Mouse (Mus musculus): ENCODE results near the gene Scnn1b. TPM values are rescaled to one million over a fixed set of nuclear protein-coding genes. Genes with fewer than 3 reads are reported as not detected.
A peak's percentile ranks its signal among the peaks of the same experiment; 100 is the strongest.

Gene Scnn1b
- polyA plus RNA-seq, 1 experiment from 2014 or later, result 74.1 TPM

- Histone ChIP-seq H3K9ac (ENCODE audit: low read depth, low read length) (no peak overlapping the region), H3K27ac (no peak overlapping the region), H3K9me3 (replicated peaks; ENCODE audit: low read length) (no peaks in the 10 kb centered on the region), H3K4me1 (replicated peaks; ENCODE audit: insufficient read depth, low read length) (no peaks in the 10 kb centered on the region), H3K36me3 (ENCODE audit: insufficient read depth, low read length) (no peaks in the 10 kb centered on the region), H3K4me3 (replicated peaks; ENCODE audit: low read depth, low read length) (no peak overlapping the region), H3K4me2 (ENCODE audit: low read length) (no peak overlapping the region), H3K27me3 (ENCODE audit: insufficient read depth, low read length) (no peaks in the 10 kb centered on the region)
- ATAC-seq (replicated peaks; ENCODE audit: low FRiP score, low read depth) (no peak), DNase-seq (ENCODE audit: low spot score) (no peak)
- no peak for TF ChIP-seq CTCF (IDR thresholded peaks at IDR 0.05; ENCODE audit: low read depth)
- 15% methylated on average over 7 of the region's 7 CpGs for WGBS
Observed at GRCm38 (mm10) chr7:121899940-121900339, 35.1 kb downstream of the Scnn1b start.

GRCm38 (mm10) chr7:121902757-121903411, 38.0 kb downstream of the Scnn1b start:
- WGBS, result 59% methylated on average over 8 of the region's 8 CpGs
- H3K27ac ChIP-seq, result no peak overlapping the region
- ATAC-seq (replicated peaks; ENCODE audit: low FRiP score, low read depth), result no peak; the same call in 1 of the 2 replicates

GRCm38 (mm10) chr7:121906879-121907278, 42.0 kb downstream of the Scnn1b start:
- ATAC-seq (replicated peaks; ENCODE audit: low FRiP score, low read depth), result no peak
- Histone ChIP-seq H3K36me3 (ENCODE audit: insufficient read depth, low read length) (no peaks in the 10 kb centered on the region), H3K9me3 (replicated peaks; ENCODE audit: low read length) (no peaks in the 10 kb centered on the region), H3K27me3 (ENCODE audit: insufficient read depth, low read length) (no peaks in the 10 kb centered on the region), H3K9ac (ENCODE audit: low read depth, low read length) (no peak overlapping the region), H3K4me2 (ENCODE audit: low read length) (no peak overlapping the region), H3K4me1 (replicated peaks; ENCODE audit: insufficient read depth, low read length) (no peaks in the 10 kb centered on the region), H3K4me3 (replicated peaks; ENCODE audit: low read depth, low read length) (no peak overlapping the region), H3K27ac (no peak overlapping the region)
- TF ChIP-seq CTCF (IDR thresholded peaks at IDR 0.05; ENCODE audit: low read depth), result no peak
- DNase-seq (ENCODE audit: low spot score), result no peak
- 72% methylated on average over 4 of the region's 4 CpGs for WGBS

More at GRCm38 (mm10) chr7:121902757-121903411, 38.0 kb downstream of the Scnn1b start:
- no peak overlapping the region for H3K4me2 ChIP-seq (ENCODE audit: low read length)
- H3K36me3 ChIP-seq (ENCODE audit: insufficient read depth, low read length), result no peaks in the 10 kb centered on the region
- no peaks in the 10 kb centered on the region for H3K4me1 ChIP-seq (replicated peaks; ENCODE audit: insufficient read depth, low read length)
- H3K27me3 ChIP-seq (ENCODE audit: insufficient read depth, low read length), result no peaks in the 10 kb centered on the region
- no peak overlapping the region for H3K4me3 ChIP-seq (replicated peaks; ENCODE audit: low read depth, low read length)
- H3K9ac ChIP-seq (ENCODE audit: low read depth, low read length), result no peak overlapping the region
- no peak for DNase-seq (ENCODE audit: low spot score)
- no peak for TF ChIP-seq CTCF (IDR thresholded peaks at IDR 0.05; ENCODE audit: low read depth)
- H3K9me3 ChIP-seq (replicated peaks; ENCODE audit: low read length), result no peaks in the 10 kb centered on the region

GRCm38 (mm10) chr7:121912250-121912649, 47.4 kb downstream of the Scnn1b start:
- no peak overlapping the region for H3K27ac ChIP-seq
- no peaks in the 10 kb centered on the region for H3K27me3 ChIP-seq (ENCODE audit: insufficient read depth, low read length)
- no peaks in the 10 kb centered on the region for H3K36me3 ChIP-seq (ENCODE audit: insufficient read depth, low read length)
- ATAC-seq (replicated peaks; ENCODE audit: low FRiP score, low read depth), result no peak
- H3K4me2 ChIP-seq (ENCODE audit: low read length), result no peak overlapping the region
- H3K9me3 ChIP-seq (replicated peaks; ENCODE audit: low read length), result no peaks in the 10 kb centered on the region
- DNase-seq (ENCODE audit: low spot score), result no peak
- H3K4me3 ChIP-seq (replicated peaks; ENCODE audit: low read depth, low read length), result no peak overlapping the region
- WGBS, result 72% methylated on average over 8 of the region's 8 CpGs
- no peak overlapping the region for H3K9ac ChIP-seq (ENCODE audit: low read depth, low read length)
- peak; percentile 28; the same call in 1 of the 2 replicates for TF ChIP-seq CTCF (IDR thresholded peaks at IDR 0.05; ENCODE audit: low read depth)
- H3K4me1 ChIP-seq (replicated peaks; ENCODE audit: insufficient read depth, low read length), result no peaks in the 10 kb centered on the region

- peak; percentile 25 for DNase-seq (ENCODE audit: low spot score)
- TF ChIP-seq CTCF (IDR thresholded peaks at IDR 0.05; ENCODE audit: low read depth), result no peak
- Histone ChIP-seq H3K9ac (ENCODE audit: low read depth, low read length) (no peak overlapping the region), H3K27ac (no peak overlapping the region), H3K4me3 (replicated peaks; ENCODE audit: low read depth, low read length) (no peak overlapping the region), H3K9me3 (replicated peaks; ENCODE audit: low read length) (no peaks in the 10 kb centered on the region), H3K4me1 (replicated peaks; ENCODE audit: insufficient read depth, low read length) (no peaks in the 10 kb centered on the region), H3K27me3 (ENCODE audit: insufficient read depth, low read length) (no peaks in the 10 kb centered on the region), H3K4me2 (ENCODE audit: low read length) (no peak overlapping the region), H3K36me3 (ENCODE audit: insufficient read depth, low read length) (no peaks in the 10 kb centered on the region)
- ATAC-seq (replicated peaks; ENCODE audit: low FRiP score, low read depth), result no peak
- WGBS, result 50% methylated on average over 6 of the region's 6 CpGs
Observed at GRCm38 (mm10) chr7:121913944-121914343, 49.1 kb downstream of the Scnn1b start.

- no peaks in the 10 kb centered on the region for H3K9me3 ChIP-seq (replicated peaks; ENCODE audit: low read length)
- no peak overlapping the region for H3K4me2 ChIP-seq (ENCODE audit: low read length)
- no peaks in the 10 kb centered on the region for H3K4me1 ChIP-seq (replicated peaks; ENCODE audit: insufficient read depth, low read length)
- H3K27ac ChIP-seq, result no peak overlapping the region
- no peaks in the 10 kb centered on the region for H3K27me3 ChIP-seq (ENCODE audit: insufficient read depth, low read length)
- no peak for TF ChIP-seq CTCF (IDR thresholded peaks at IDR 0.05; ENCODE audit: low read depth)
- WGBS, result 95% methylated on average over 7 of the region's 7 CpGs
- ATAC-seq (replicated peaks; ENCODE audit: low FRiP score, low read depth), result no peak
- DNase-seq (ENCODE audit: low spot score), result no peak
- H3K36me3 ChIP-seq (ENCODE audit: insufficient read depth, low read length), result 0 out of 2 replicates have a peak, but pooled peaks cover 17% of the 10 kb centered on the region
- no peak overlapping the region for H3K9ac ChIP-seq (ENCODE audit: low read depth, low read length)
- no peak overlapping the region for H3K4me3 ChIP-seq (replicated peaks; ENCODE audit: low read depth, low read length)
Observed at GRCm38 (mm10) chr7:121924361-121924760, 59.5 kb downstream of the Scnn1b start.
